Mouse (Mus musculus) brain, embryonic 14.5 days (tissue): ENCODE measurements around the gene Cyyr1.

Source experiments
- CTCF ChIP-seq: fragments of 200-500 bp; IDR thresholded peaks from 2 replicates; pipeline ENCODE4 v1.5.1; 2012; ENCODE audit warnings: inconsistent platforms, mild to moderate bottlenecking, moderate library complexity, borderline replicate concordance; ENCODE audit not compliant: insufficient read depth, insufficient read length; ENCODE audit errors: extremely low read depth
- POLR2A ChIP-seq: fragments of 200-500 bp; IDR thresholded peaks from 2 replicates; pipeline ENCODE4 v1.6.1; 2012; ENCODE audit warnings: mild to moderate bottlenecking, inconsistent platforms, borderline replicate concordance; ENCODE audit not compliant: poor library complexity, insufficient read depth, insufficient read length, severe bottlenecking; ENCODE audit errors: extremely low read depth

GRCm38 (mm10) chr16:85386801-85387200, 166.4 kb downstream of the Cyyr1 start:
- TF ChIP-seq CTCF, result no peak
- TF ChIP-seq POLR2A, result no peak
